Comparison of ENCODE assay signal across 22 mouse cellular contexts in genomic region chr14:118980358-118980757, GRCm38 (mm10). TPM values are rescaled to one million over a fixed set of nuclear protein-coding genes. Genes with fewer than 3 reads are reported as not detected.
DNase-seq lines count a peak whose midpoint lies in the region; ATAC-seq and TF ChIP-seq lines count a peak whose summit lies in the region.
"Had no signal": no experiment of that assay in that cellular context is flagged by ENCODE, and none has a peak within 500 bp of the region (broad histone marks: within the 10 kb centered on the region; RNA-seq: fewer than 3 reads in every experiment).

No protein-coding gene starts in this region.

- no peak for TF ChIP-seq CTCF in kidney, adult 2 months (conservative IDR thresholded peaks at IDR 0.05; ENCODE audit: insufficient read depth, insufficient read length, low read depth, low read length)
- no peak for TF ChIP-seq CTCF in liver, adult 2 months (IDR thresholded peaks at IDR 0.05; ENCODE audit: low read depth, low read length)

- no peak overlapping the region for H3K27ac ChIP-seq in kidney, adult 2 months (ENCODE audit: insufficient read depth, low read depth, low read length)
- 0 out of 2 replicates have a peak overlapping the region, but pooled peaks have one; percentile 16 for H3K27ac ChIP-seq in liver, adult 2 months (replicated peaks; ENCODE audit: insufficient read depth, low read depth, low read length)
- no peak overlapping the region for H3K27ac ChIP-seq in liver, embryonic 13.5 days
- H3K27ac ChIP-seq: embryonic facial prominence, embryonic 15.5 days; hindbrain, postnatal 0 days; limb, embryonic 10.5 days had no signal

- peak; percentile 69 for DNase-seq in kidney, adult 2 months
- no peak for DNase-seq in kidney, adult 18-20 months
- peak; percentile 87 for DNase-seq in liver, adult 2 months (ENCODE audit: extremely low read depth, low read depth, low spot score)
- no peak for DNase-seq in liver
- DNase-seq in kidney, postnatal 14 days: peak; percentile 8
- DNase-seq in liver, embryonic 13.5 days: no peak
- DNase-seq in Muller cell, postnatal 12 days (ENCODE audit: inconsistent ontology term): no peak
- DNase-seq in spleen, adult 18-20 months: no peak
- DNase-seq: adrenal gland, adult 2 months; B cell, adult 2 months; cerebellum, adult 11 months; cerebellum, adult 9-11 months; lung, adult 18-20 months; right cerebral cortex, adult 18-20 months had no signal

- no peak overlapping the region for H3K9ac ChIP-seq in liver, adult 2 months (ENCODE audit: low read depth, low read length)
- H3K9ac ChIP-seq in liver, embryonic 13.5 days: no peak overlapping the region
- H3K9ac ChIP-seq: embryonic facial prominence, embryonic 15.5 days had no signal

- WGBS in kidney, adult 2 months: 44% methylated on average over 5 of the region's 5 CpGs
- 27% methylated on average over 5 of the region's 5 CpGs for WGBS in liver, adult 2 months
- WGBS in liver, embryonic 13.5 days (ENCODE audit: insufficient replicate concordance): 68% methylated on average over 5 of the region's 5 CpGs

- TF ChIP-seq POLR2A in kidney, adult 2 months (IDR thresholded peaks at IDR 0.05; ENCODE audit: low read depth, low read length): no peak
- TF ChIP-seq POLR2A in liver, adult 2 months (IDR thresholded peaks at IDR 0.05; ENCODE audit: extremely low read depth, insufficient read depth, low read length): no peak

- no peaks in the 10 kb centered on the region for H3K4me1 ChIP-seq in kidney, adult 2 months (ENCODE audit: control insufficient read depth, insufficient read depth, low read length)
- H3K4me1 ChIP-seq in liver, adult 2 months (ENCODE audit: control insufficient read depth, insufficient read depth, low read length): peaks cover 5% of the 10 kb centered on the region
- H3K4me1 ChIP-seq in liver, embryonic 13.5 days (replicated peaks): peaks cover 14% of the 10 kb centered on the region
- H3K4me1 ChIP-seq: embryonic facial prominence, embryonic 15.5 days; limb, embryonic 10.5 days had no signal

- H3K79me2 ChIP-seq in liver, adult 2 months (ENCODE audit: control insufficient read depth, insufficient read depth, low read length): no peaks in the 10 kb centered on the region

- H3K36me3 ChIP-seq in kidney, adult 2 months (ENCODE audit: control insufficient read depth, insufficient read depth, low read length): peaks cover 8% of the 10 kb centered on the region
- peaks cover 53% of the 10 kb centered on the region for H3K36me3 ChIP-seq in liver, adult 2 months (ENCODE audit: control insufficient read depth, insufficient read depth, low read length)
- peaks cover 43% of the 10 kb centered on the region for H3K36me3 ChIP-seq in liver, embryonic 13.5 days

- H3K4me3 ChIP-seq in kidney, adult 2 months (ENCODE audit: insufficient read depth, low read depth, low read length): no peak overlapping the region
- no peak overlapping the region for H3K4me3 ChIP-seq in liver, adult 2 months (ENCODE audit: insufficient read depth, low read depth, low read length)
- no peak overlapping the region for H3K4me3 ChIP-seq in liver, embryonic 13.5 days (replicated peaks)
- H3K4me3 ChIP-seq: embryonic facial prominence, embryonic 15.5 days; limb, embryonic 10.5 days; megakaryocyte, embryonic 14.5 days had no signal

- no peaks in the 10 kb centered on the region for H3K27me3 ChIP-seq in kidney, adult 2 months (replicated peaks; ENCODE audit: control insufficient read depth, insufficient read depth, low read length)
- H3K27me3 ChIP-seq in liver, adult 2 months (ENCODE audit: control insufficient read depth, insufficient read depth, low read length): no peaks in the 10 kb centered on the region
- H3K27me3 ChIP-seq in liver, embryonic 13.5 days: no peaks in the 10 kb centered on the region
- H3K27me3 ChIP-seq: CH12.LX; embryonic facial prominence, embryonic 15.5 days; megakaryocyte, embryonic 14.5 days had no signal

- no peaks in the 10 kb centered on the region for H3K9me3 ChIP-seq in liver, embryonic 13.5 days (replicated peaks)
- H3K9me3 ChIP-seq: embryonic facial prominence, embryonic 15.5 days; G1E; limb, embryonic 10.5 days; megakaryocyte, embryonic 14.5 days had no signal

- no peak overlapping the region for H3K4me2 ChIP-seq in liver, embryonic 13.5 days
- H3K4me2 ChIP-seq: embryonic facial prominence, embryonic 15.5 days; heart, embryonic 11.5 days had no signal

- 0 out of 2 replicates have a peak, but pooled peaks have one; percentile 22 for ATAC-seq in liver, embryonic 13.5 days (ENCODE audit: low read depth)
- ATAC-seq: forebrain, embryonic 14.5 days; hindbrain, postnatal 0 days had no signal

RNA-seq across cellular contexts. Expression of gene Dnajc3, which starts 42.6 kb away (rescaled TPM):
- polyA plus RNA-seq in kidney, adult 2 months (2012; rRNA removed): 30.9 and 32.7 TPM in 2 replicates
- 155 and 159 TPM in 2 replicates for total RNA-seq in liver, adult 2 months (2014; rRNA removed)
- 32.4 and 40.2 TPM in 2 replicates for polyA plus RNA-seq in liver, adult 2 months (2012; rRNA removed)
- 29.3 and 36.6 TPM in 2 replicates for polyA plus RNA-seq in liver, embryonic 13.5 days (2015; fragmentation: Nextera tagmentation; extraction: Ambion mirVana)

RNA-seq across cellular contexts. Expression of gene Dzip1, which starts 55.1 kb away (rescaled TPM):
- 5.7 and 6.0 TPM in 2 replicates for polyA plus RNA-seq in kidney, adult 2 months (2012; rRNA removed)
- 0.55 and 0.74 TPM in 2 replicates for total RNA-seq in liver, adult 2 months (2014; rRNA removed)
- polyA plus RNA-seq in liver, adult 2 months (2012; rRNA removed): 0.23 and 0.44 TPM in 2 replicates
- polyA plus RNA-seq in liver, embryonic 13.5 days (2015; fragmentation: Nextera tagmentation; extraction: Ambion mirVana): 2.1 and 2.6 TPM in 2 replicates

Comparison
In these comparisons a context has a peak if more than half of its experiments do, and no peak if none do; other contexts are left out.
1. DNase-seq: peak in kidney, adult 2 months (single experiment), liver, adult 2 months (single experiment) and kidney, postnatal 14 days (single experiment); none in kidney, adult 18-20 months (single experiment), liver (single experiment), liver, embryonic 13.5 days (single experiment), Muller cell, postnatal 12 days (single experiment) and spleen, adult 18-20 months (0 of 2).